Mouse (Mus musculus) liver, embryonic 14.5 days (tissue): ENCODE results near the gene Ncoa7.

Source experiments
- CTCF ChIP-seq: IDR thresholded peaks from 2 replicates; pipeline ENCODE4 v1.5.1; 2016; ENCODE audit warnings: antibody characterized with exemption, low read depth, control low read depth
- EP300 ChIP-seq: IDR thresholded peaks from 2 replicates; pipeline ENCODE4 v1.6.1; 2016; ENCODE audit warnings: antibody characterized with exemption, low read depth

DNA sequence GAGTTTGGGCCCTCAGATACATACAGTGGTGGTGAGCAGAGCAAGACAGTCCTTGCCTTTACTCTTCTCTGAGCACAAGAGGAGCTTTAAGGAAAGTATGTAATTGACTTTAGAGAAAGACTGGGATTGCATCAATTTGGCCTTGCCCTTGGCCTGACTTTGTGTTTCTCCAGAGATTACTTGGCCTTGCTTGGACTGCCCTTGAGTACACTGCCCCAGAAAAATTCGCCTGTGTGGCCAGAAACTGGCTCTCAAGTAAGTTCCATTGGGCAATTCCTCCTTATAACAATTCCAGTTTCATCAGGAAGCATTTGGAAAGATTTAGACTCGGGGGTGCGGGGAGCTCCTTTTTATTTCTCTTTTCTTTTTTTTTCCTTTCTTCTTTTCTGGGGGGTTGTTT lies 34.9 kb downstream of the Ncoa7 start:
- TF ChIP-seq EP300 (no peak), CTCF (no peak)
